8 mouse cellular contexts compared by ENCODE assay signal in the genomic region with DNA sequence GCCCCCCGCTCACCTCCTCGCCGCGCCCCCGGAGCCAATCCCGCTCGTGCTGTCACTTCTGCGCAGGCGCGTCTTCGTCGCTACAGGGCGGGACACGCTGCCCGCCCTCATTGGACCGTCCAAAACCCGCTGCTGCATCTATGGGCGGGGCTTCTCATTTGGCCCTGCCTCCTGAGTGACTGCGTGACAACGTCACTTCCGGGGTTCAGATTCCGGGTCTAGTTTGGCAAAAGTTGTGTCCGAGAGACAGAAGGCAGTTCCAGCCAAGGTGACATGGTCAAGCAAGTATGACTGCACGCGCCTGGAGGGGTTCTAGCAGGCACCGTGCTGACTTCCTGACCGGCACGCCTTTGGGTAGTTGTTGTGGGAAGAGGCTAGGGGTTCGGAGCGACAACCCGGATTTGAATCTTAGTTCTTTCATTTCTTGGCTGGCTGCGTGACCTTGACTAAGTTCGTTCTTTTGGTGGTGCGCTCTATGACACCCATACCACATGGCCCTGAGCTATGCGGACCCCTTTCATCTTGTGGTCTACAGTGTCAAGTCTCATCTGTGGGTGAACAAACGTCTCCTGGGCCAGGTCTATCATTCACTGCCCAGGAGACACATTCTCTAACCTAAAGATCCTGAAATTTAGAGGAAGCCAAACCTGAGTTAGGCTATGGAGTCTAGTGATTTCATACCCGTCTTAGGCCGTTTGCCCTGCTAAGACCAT. TPM values are rescaled to one million over a fixed set of nuclear protein-coding genes. Genes with fewer than 3 reads are reported as not detected.
A peak's percentile ranks its signal among the peaks of the same experiment; 100 is the strongest.
DNase-seq lines count a peak whose midpoint lies in the region; ATAC-seq and TF ChIP-seq lines count a peak whose summit lies in the region.

A gene (minus strand): TSS at position 121 of the 713 bp plus-strand sequence.

- H3K4me1 ChIP-seq in hindbrain, embryonic 13.5 days (replicated peaks): peaks cover 49% of the 10 kb centered on the region

- H3K9me3 ChIP-seq in hindbrain, embryonic 13.5 days: no peaks in the 10 kb centered on the region

- 3% methylated on average over 38 of the region's 38 CpGs for WGBS in hindbrain, embryonic 13.5 days

- in situ Hi-C loops in Patski (cut with MboI; ENCODE audit: low pct_unique_long_range_greater_than_20kb): no loop called here

- H3K27me3 ChIP-seq in Patski: no peaks in the 10 kb centered on the region
- H3K27me3 ChIP-seq in hindbrain, embryonic 13.5 days: no peaks in the 10 kb centered on the region

- POLR2A ChIA-PET in Patski (lab: Charles Lee): interaction anchor here (1.0 to 2.0 kb wide), 5 partner anchors 11 to 38 kb away, joined by 3 to 8 read pairs (median 3); a partner anchor contains a TSS

- H3K27ac ChIP-seq in hindbrain, embryonic 13.5 days: peak within 1 kb of the TSS; percentile 97

- peak; percentile 58 for ATAC-seq in Patski
- peak; percentile 90 for ATAC-seq in hindbrain, embryonic 13.5 days (ENCODE audit: low FRiP score)

- DNase-seq in Patski (ENCODE audit: low read depth, low spot score): peak; percentile 94
- peak; percentile 99 for DNase-seq in cerebellum, postnatal 14 days
- DNase-seq in frontal cortex, postnatal 14 days (ENCODE audit: low spot score in 2 of 2): peak; percentile 98
- DNase-seq in layer of hippocampus, postnatal 25 days (ENCODE audit: extremely low spot score in 1 of 2, low spot score in 1 of 2): peak; percentile 92 to 99
- peak; percentile 99 for DNase-seq in lung, postnatal 25 days (ENCODE audit: low spot score)
- peak; percentile 99 for DNase-seq in retina, embryonic 14.5 days (ENCODE audit: low spot score)
- DNase-seq in urinary bladder, adult 2 months (ENCODE audit: low spot score): no peak

- H3K4me3 ChIP-seq in hindbrain, embryonic 13.5 days: peak within 1 kb of the TSS; percentile 67

- no peak for TF ChIP-seq CTCF in Patski (IDR thresholded peaks at IDR 0.05)

- peak within 1 kb of the TSS; percentile 85 for H3K9ac ChIP-seq in hindbrain, embryonic 13.5 days

- peak within 1 kb of the TSS; percentile 95 for H3K4me2 ChIP-seq in hindbrain, embryonic 13.5 days

- CTCF ChIA-PET in Patski (lab: Charles Lee): interaction anchor here (0.8 to 5.5 kb wide), 15 partner anchors 8 to 74 kb away, joined by 3 to 36 read pairs (median 5); a partner anchor contains a TSS

- H3K36me3 ChIP-seq in hindbrain, embryonic 13.5 days: peaks cover 48% of the 10 kb centered on the region

RNA-seq across cellular contexts. Expression of the gene that starts here (rescaled TPM):
- 167 TPM for polyA plus RNA-seq in Patski (2021)
- polyA plus RNA-seq in hindbrain, embryonic 13.5 days (2015; fragmentation: Nextera tagmentation; extraction: Ambion mirVana): 108 and 109 TPM in 2 replicates
- 10 to 100 TPM; 88.6 to 93.9 TPM for total RNA-seq in layer of hippocampus, postnatal 25 days (2021)
- 83.0 and 89.1 TPM in 2 replicates for polyA plus RNA-seq in urinary bladder, adult 2 months (2012; rRNA removed)
